Mouse (Mus musculus): Measurements from ENCODE around the gene Syce2. TPM values are rescaled to one million over a fixed set of nuclear protein-coding genes. Genes with fewer than 3 reads are reported as not detected.
A peak's percentile ranks its signal among the peaks of the same experiment; 100 is the strongest.

Gene Syce2
- total and polyA plus RNA-seq, 3 experiments, result 0.80 to 8.7 (median 8.0) TPM

DNA sequence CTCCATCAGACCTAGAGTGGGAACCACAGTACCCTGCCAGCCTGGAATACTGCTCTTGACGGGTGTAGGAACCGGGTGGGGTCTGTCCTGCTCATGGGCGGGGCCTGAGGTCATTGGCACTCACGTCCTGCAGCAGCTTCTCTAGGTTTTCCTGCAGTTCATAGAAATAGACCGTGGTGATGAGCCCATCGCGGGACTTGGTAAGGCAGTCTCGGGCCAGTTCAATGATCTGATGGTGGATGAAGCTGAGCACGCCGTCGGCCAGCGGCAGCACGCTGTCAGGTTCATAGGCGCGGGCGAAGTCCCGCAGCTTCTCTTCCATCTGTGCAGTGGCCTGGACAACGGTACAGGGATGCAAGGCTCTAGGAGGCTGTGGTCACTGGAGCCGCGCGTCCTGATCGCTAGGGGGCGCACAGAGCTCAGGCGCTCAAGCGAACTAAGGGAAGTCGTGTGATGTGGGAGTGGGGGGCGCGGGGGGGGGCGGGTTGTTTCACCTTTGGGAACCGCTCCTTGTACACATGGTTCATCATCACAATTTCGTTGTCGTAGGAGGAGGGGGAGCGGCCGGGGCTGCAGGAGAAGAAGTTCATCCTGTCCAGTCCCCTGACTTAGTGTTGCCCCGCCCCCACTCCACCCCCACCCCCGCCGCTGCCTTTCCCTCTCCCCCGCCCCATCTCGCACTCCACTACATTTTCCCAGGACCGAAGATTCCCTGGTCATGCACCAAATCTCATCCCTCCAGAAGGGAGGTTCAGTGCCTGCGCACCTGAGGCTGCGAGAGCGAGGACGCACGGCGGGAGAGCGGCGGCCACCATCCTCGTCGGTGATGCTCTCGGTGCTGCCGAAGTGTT, 56.8 kb downstream of the Syce2 start:
- peak; percentile 68 for DNase-seq

DNA sequence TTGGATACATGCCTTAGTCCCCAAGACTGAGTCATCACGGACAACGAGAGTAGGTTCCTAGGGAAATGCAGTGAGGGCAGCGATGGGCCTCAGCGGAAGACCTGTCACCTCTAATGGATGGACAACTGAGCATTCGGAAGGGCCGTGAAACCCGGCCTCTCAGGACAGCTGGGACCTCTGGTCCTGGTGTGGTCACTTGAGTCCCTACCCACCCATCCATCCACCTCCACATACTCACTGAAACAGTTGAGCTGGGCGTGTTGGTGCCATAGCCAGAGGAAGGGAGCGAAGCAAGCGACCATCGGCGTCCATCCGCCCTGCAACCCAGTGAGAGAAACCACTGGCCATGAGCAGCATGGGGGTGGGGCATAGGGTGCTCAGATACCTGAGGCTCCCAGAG, 58.7 kb downstream of the Syce2 start:
- no peak for DNase-seq

DNA sequence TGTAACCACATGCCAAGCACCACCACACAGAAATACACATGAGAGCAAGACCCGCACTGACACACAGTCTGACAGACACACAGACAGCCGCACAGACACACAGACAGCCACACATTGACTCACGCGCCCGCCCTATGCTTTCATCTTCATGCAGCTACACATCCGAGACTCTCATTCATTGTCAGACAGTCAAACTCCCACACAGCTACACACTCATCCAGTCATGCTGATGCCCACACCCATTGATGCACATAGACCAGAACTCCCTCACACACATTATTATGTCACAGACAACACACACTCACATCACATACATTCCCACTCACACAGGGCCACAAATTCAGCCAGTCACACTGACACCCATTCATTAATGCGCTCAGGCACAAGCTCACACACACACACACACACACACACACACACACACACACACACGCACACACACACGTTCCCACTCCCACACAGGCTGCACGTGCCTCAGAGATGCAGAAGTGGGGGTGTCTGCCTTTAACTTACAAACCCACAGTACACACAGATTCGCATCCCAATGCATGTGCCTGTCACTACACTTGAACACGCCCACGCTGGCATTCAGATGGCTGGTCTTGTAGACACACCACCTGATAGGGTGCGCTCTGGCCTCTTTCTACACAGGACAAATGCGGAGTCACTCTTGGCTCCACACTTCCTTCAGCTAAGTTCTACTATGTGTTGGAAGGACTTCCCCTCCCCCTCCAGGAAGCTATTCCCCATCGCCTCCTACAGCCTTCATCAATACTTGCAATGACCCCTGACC, 62.1 kb downstream of the Syce2 start:
- no peak for DNase-seq

DNA sequence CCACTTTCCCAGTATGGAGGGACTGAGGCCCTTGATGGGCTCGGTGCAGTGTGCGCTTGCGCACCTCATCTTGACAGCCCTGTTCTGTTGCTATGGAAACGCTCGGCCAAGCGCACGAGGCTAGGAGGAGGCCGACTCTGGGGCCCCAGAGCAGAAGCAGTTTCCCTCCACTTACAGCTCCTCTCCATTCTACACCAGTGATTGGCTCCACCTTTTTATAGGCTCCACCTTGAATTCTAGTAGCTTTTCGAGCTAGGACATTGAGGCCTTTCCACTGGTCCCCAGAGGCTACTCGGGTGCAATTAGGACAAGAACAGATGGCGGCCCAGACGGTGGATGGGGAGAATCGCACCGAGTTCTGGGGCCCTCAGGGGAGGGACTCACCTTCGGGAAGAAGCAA, 62.9 kb downstream of the Syce2 start:
- no peak for DNase-seq

DNA sequence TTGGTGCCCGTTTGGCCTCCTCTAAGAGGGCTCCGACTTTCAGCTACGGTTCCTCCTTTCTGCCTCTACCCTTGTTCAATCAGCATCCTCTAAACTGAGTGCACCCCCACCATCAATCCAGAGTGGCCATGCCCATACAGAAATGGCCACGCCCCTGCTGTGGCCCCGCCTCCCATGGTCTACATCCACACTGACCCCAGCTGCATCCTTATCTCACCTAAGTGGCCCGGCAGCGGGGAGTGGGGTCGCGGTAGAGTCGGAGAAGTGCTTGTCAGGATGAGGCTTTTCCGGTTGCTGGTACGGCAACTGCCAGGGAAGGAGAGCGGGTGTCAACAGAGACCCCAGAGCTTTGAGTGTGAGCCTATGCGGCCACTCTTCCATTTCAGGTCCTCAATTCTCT, 63.6 kb downstream of the Syce2 start:
- no peak for DNase-seq

DNA sequence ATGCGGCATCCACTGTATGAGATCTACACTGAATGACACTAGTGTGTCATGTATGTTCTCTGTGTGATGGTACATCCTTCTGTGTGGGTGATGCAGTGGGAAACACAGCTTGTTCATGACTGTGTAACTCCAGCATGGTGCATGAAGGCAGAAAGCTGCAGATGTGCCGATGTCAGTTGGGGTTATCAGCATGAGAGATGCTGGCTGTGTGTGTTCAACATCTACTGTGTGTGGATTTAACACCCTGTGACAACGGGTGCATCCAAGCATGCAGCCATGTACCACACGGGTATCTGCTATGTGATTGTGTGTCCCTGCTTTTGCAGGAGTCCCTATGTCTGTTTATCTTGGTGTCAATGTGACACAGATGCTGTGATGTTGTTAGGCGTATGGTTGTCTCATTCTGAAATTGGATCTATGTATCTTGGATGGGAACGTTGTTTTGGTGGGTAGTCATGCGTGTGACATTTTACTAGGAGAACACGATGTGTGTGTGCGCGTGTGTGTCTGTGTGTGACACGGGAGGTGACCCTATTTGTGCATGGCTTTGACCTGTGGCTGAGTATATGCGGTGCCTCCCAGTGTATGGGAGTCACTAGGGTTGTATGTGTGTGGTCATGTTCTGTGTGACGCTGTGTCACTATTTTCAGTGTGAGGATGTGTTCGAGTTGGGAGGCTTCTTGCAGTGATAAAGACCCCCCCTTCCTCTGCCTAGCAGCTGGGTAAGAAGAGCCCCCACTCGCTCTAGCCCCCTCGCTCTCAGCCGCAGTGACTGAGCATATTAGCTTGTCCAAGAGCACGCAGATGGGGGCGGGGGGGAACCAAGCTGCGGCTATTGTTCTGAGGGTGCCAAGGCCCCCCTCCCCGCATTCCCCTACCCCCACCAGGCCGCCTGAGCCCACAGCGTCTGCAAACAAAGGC, 64.4 kb downstream of the Syce2 start:
- no peak for DNase-seq

DNA sequence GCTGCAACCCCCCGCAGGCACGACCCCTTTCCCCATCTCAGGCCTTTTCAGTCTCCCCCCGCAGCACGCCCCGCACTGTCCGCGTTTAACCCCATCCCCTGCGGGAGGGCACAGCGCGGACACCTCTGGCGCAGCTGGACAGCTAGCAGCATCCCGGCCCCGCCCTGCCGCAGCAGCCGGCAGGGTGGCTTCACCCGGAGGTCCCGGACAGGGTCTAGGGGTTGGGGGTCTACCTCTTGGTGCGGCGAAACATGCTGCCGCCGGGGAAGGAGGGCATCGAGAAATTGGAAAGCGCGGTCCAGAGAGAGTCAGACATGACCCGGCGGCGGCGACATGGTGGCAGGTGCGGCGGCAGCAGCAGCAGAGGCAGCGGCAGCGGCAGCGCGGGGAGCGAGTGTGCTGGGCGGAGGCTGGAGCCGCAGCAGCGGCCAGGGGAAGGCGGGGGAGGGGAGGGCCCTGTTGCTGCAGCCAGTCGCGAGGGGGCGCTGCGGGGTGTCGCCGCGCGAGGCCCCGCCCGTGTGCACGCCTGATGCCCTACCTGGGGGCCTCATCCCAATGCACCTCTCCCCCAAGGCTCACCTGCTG, 65.1 kb downstream of the Syce2 start, which contains the start of gene Mast1:
Gene Mast1, minus strand, starts transcription at position 398 of the 585 bp plus-strand sequence.
- peak; percentile 74 for DNase-seq

Small RNA genes within 50 kb of the gene (microRNA-seq; reads per million reads assigned to microRNA genes)
- 0 reads per million in 2 experiments for gene Gm24197
- 4.8 to 6.6 reads per million in 2 experiments for gene Mir7069

Other genes with a start within 250 kb of the Syce2 start
Only the 30 nearest of the 31 such genes appear.
- gene Ier2, start 209.3 kb upstream of the Syce2 start, total RNA-seq (2021), result 10 to 100 TPM; 24.9 to 34.8 TPM
- gene Ier2, start 209.3 kb upstream of the Syce2 start, polyA plus RNA-seq (2012; rRNA removed), result 13.7 and 27.0 TPM in 2 replicates
- gene Trmt1, start 185.8 kb upstream of the Syce2 start, total RNA-seq (2021), result 10 to 100 TPM; 57.0 to 68.5 TPM
- gene Trmt1, start 185.8 kb upstream of the Syce2 start, polyA plus RNA-seq (2012; rRNA removed), result 150 and 160 TPM in 2 replicates
- 10 to 100 TPM; 78.4 to 80.7 TPM for gene Nacc1, start 184.2 kb upstream of the Syce2 start, total RNA-seq (2021)
- 98.7 and 120 TPM in 2 replicates for gene Nacc1, start 184.2 kb upstream of the Syce2 start, polyA plus RNA-seq (2012; rRNA removed)
- 1 to 10 TPM; 2.7 to 4.4 TPM for gene Lyl1, start 170.7 kb upstream of the Syce2 start, total RNA-seq (2021)
- 8.2 and 10.9 TPM in 2 replicates for gene Lyl1, start 170.7 kb upstream of the Syce2 start, polyA plus RNA-seq (2012; rRNA removed)
- under 1 TPM in 1 of 2 experiments, not detected in 1; 0.59 TPM for gene G430095P16Rik, start 149.1 kb upstream of the Syce2 start, total RNA-seq (2021)
- gene G430095P16Rik, start 149.1 kb upstream of the Syce2 start, polyA plus RNA-seq (2012; rRNA removed), result 0.26 and 0.76 TPM in 2 replicates
- gene Nfix, start 71.8 kb upstream of the Syce2 start, total RNA-seq (2021), result 100 to 1,000 TPM in 1 of 2 experiments, 10 to 100 TPM in 1; 91.3 to 113 TPM
- gene Nfix, start 71.8 kb upstream of the Syce2 start, polyA plus RNA-seq (2012; rRNA removed), result 47.0 and 59.9 TPM in 2 replicates
- 10 to 100 TPM; 11.5 to 12.2 TPM for gene Dand5, start 49.3 kb upstream of the Syce2 start, total RNA-seq (2021)
- gene Dand5, start 49.3 kb upstream of the Syce2 start, polyA plus RNA-seq (2012; rRNA removed), result 5.1 and 7.0 TPM in 2 replicates
- gene Gadd45gip1, start 40.6 kb upstream of the Syce2 start, total RNA-seq (2021), result 10 to 100 TPM; 72.6 to 74.9 TPM
- gene Gadd45gip1, start 40.6 kb upstream of the Syce2 start, polyA plus RNA-seq (2012; rRNA removed), result 141 and 196 TPM in 2 replicates
- gene Rad23a, start 31.4 kb upstream of the Syce2 start, total RNA-seq (2021), result 100 to 1,000 TPM; 122 to 141 TPM
- 128 and 131 TPM in 2 replicates for gene Rad23a, start 31.4 kb upstream of the Syce2 start, polyA plus RNA-seq (2012; rRNA removed)
- gene Calr, start 25.2 kb upstream of the Syce2 start, total RNA-seq (2021), result 100 to 1,000 TPM; 684 to 730 TPM
- gene Calr, start 25.2 kb upstream of the Syce2 start, polyA plus RNA-seq (2012; rRNA removed), result 88.2 and 91.2 TPM in 2 replicates
- 10 to 100 TPM; 61.6 to 69.3 TPM for gene Farsa, start 15.1 kb upstream of the Syce2 start, total RNA-seq (2021)
- 45.3 and 51.4 TPM in 2 replicates for gene Farsa, start 15.1 kb upstream of the Syce2 start, polyA plus RNA-seq (2012; rRNA removed)
- 10 to 100 TPM; 50.1 to 59.0 TPM for gene Gcdh, start 21.8 kb downstream of the Syce2 start, total RNA-seq (2021)
- 652 and 657 TPM in 2 replicates for gene Gcdh, start 21.8 kb downstream of the Syce2 start, polyA plus RNA-seq (2012; rRNA removed)
- gene Klf1, start 29.8 kb downstream of the Syce2 start, total RNA-seq (2021), result under 1 TPM; 0.17 to 0.23 TPM
- 0.41 and 0.61 TPM in 2 replicates for gene Klf1, start 29.8 kb downstream of the Syce2 start, polyA plus RNA-seq (2012; rRNA removed)
- 10 to 100 TPM; 10.9 to 17.5 TPM for gene Dnase2a, start 36.4 kb downstream of the Syce2 start, total RNA-seq (2021)
- gene Dnase2a, start 36.4 kb downstream of the Syce2 start, polyA plus RNA-seq (2012; rRNA removed), result 12.1 and 13.3 TPM in 2 replicates
- 1 to 10 TPM; 1.5 to 2.8 TPM for gene Mast1, start 65.2 kb downstream of the Syce2 start, total RNA-seq (2021)
- 3.7 and 4.4 TPM in 2 replicates for gene Mast1, start 65.2 kb downstream of the Syce2 start, polyA plus RNA-seq (2012; rRNA removed)
- not detected for gene Rtbdn, start 74.9 kb downstream of the Syce2 start, total RNA-seq (2021)
- 0.25 and 0.34 TPM in 2 replicates for gene Rtbdn, start 74.9 kb downstream of the Syce2 start, polyA plus RNA-seq (2012; rRNA removed)
- 1 to 10 TPM; 2.1 to 2.4 TPM for gene Gm49661, start 97.3 kb downstream of the Syce2 start, total RNA-seq (2021)
- gene Gm49661, start 97.3 kb downstream of the Syce2 start, polyA plus RNA-seq (2012; rRNA removed), result 2.1 TPM in 1 of 2 replicates, not detected in the other
- gene Prdx2, start 97.5 kb downstream of the Syce2 start, total RNA-seq (2021), result 100 to 1,000 TPM; 671 to 700 TPM
- 181 and 240 TPM in 2 replicates for gene Prdx2, start 97.5 kb downstream of the Syce2 start, polyA plus RNA-seq (2012; rRNA removed)
- 100 to 1,000 TPM in 1 of 2 experiments, 10 to 100 TPM in 1; 87.7 to 112 TPM for gene Rnaseh2a, start 97.7 kb downstream of the Syce2 start, total RNA-seq (2021)
- 61.7 and 76.6 TPM in 2 replicates for gene Rnaseh2a, start 97.7 kb downstream of the Syce2 start, polyA plus RNA-seq (2012; rRNA removed)
- 10 to 100 TPM; 37.0 to 90.7 TPM for gene Junb, start 106.6 kb downstream of the Syce2 start, total RNA-seq (2021)
- 78.9 and 91.4 TPM in 2 replicates for gene Junb, start 106.6 kb downstream of the Syce2 start, polyA plus RNA-seq (2012; rRNA removed)
- gene Hook2, start 118.5 kb downstream of the Syce2 start, total RNA-seq (2021), result 1 to 10 TPM; 6.1 to 6.2 TPM
- 6.5 and 6.7 TPM in 2 replicates for gene Hook2, start 118.5 kb downstream of the Syce2 start, polyA plus RNA-seq (2012; rRNA removed)
- not detected for gene Best2, start 142.4 kb downstream of the Syce2 start, total RNA-seq (2021)
- gene Best2, start 142.4 kb downstream of the Syce2 start, polyA plus RNA-seq (2012; rRNA removed), result 0.18 TPM in 1 of 2 replicates, not detected in the other
- gene Asna1, start 153.2 kb downstream of the Syce2 start, total RNA-seq (2021), result 100 to 1,000 TPM; 106 TPM
- 89.4 and 104 TPM in 2 replicates for gene Asna1, start 153.2 kb downstream of the Syce2 start, polyA plus RNA-seq (2012; rRNA removed)
- gene Trir, start 154.7 kb downstream of the Syce2 start, total RNA-seq (2021), result 100 to 1,000 TPM; 160 to 184 TPM
- gene Trir, start 154.7 kb downstream of the Syce2 start, polyA plus RNA-seq (2012; rRNA removed), result 64.2 and 67.6 TPM in 2 replicates
- gene Tnpo2, start 164.8 kb downstream of the Syce2 start, total RNA-seq (2021), result 100 to 1,000 TPM in 1 of 2 experiments, 10 to 100 TPM in 1; 68.3 to 101 TPM
- 44.7 and 54.1 TPM in 2 replicates for gene Tnpo2, start 164.8 kb downstream of the Syce2 start, polyA plus RNA-seq (2012; rRNA removed)
- gene Fbxw9, start 187.9 kb downstream of the Syce2 start, total RNA-seq (2021), result 10 to 100 TPM; 12.3 to 13.5 TPM
- gene Fbxw9, start 187.9 kb downstream of the Syce2 start, polyA plus RNA-seq (2012; rRNA removed), result 55.8 and 56.2 TPM in 2 replicates
- not detected for gene Gm5741, start 195.9 kb downstream of the Syce2 start, total RNA-seq (2021)
- gene Gm5741, start 195.9 kb downstream of the Syce2 start, polyA plus RNA-seq (2012; rRNA removed), result not detected in 2 replicates
- 10 to 100 TPM; 26.0 to 28.3 TPM for gene Dhps, start 199.6 kb downstream of the Syce2 start, total RNA-seq (2021)
- gene Dhps, start 199.6 kb downstream of the Syce2 start, polyA plus RNA-seq (2012; rRNA removed), result 68.6 and 69.6 TPM in 2 replicates
- 10 to 100 TPM; 77.5 to 90.1 TPM for gene Wdr83os, start 208.6 kb downstream of the Syce2 start, total RNA-seq (2021)
- gene Wdr83os, start 208.6 kb downstream of the Syce2 start, polyA plus RNA-seq (2012; rRNA removed), result 104 and 142 TPM in 2 replicates
- gene Wdr83, start 209.2 kb downstream of the Syce2 start, total RNA-seq (2021), result 10 to 100 TPM; 17.4 to 24.9 TPM
- gene Wdr83, start 209.2 kb downstream of the Syce2 start, polyA plus RNA-seq (2012; rRNA removed), result 15.3 and 17.4 TPM in 2 replicates